Mouse (Mus musculus) cerebellum, postnatal 4 days (tissue): Measurements from ENCODE around the gene Pdk2.

Source experiments
- DNase-seq, 2 experiments: peaks; one replicate each; pipeline ENCODE4 v3.0.0; 2022; ENCODE audit warnings: low spot score in 2 of 2, mixed read lengths in 1 of 2

The Pdk2 gene

GRCm38 (mm10) chr11:94988780-94989561 is 52.2 kb downstream of the Pdk2 start:
- DNase-seq, result no peak

GRCm38 (mm10) chr11:94987851-94988250 is 53.3 kb downstream of the Pdk2 start:
- DNase-seq, result no peak

- DNase-seq, result no peak
Observed at GRCm38 (mm10) chr11:94987341-94987740, 53.8 kb downstream of the Pdk2 start.

- DNase-seq, result no peak
Observed at GRCm38 (mm10) chr11:94986435-94986834, 54.7 kb downstream of the Pdk2 start.

- DNase-seq, result no peak
Observed at GRCm38 (mm10) chr11:94985822-94986221, 55.3 kb downstream of the Pdk2 start.

- DNase-seq, result no peak
Observed at GRCm38 (mm10) chr11:94985140-94985539, 56.0 kb downstream of the Pdk2 start.

- no peak for DNase-seq
Observed at GRCm38 (mm10) chr11:94979462-94980179, 61.5 kb downstream of the Pdk2 start.

GRCm38 (mm10) chr11:94978947-94979346 is 62.2 kb downstream of the Pdk2 start:
- DNase-seq, result peak; percentile 94 to 98

GRCm38 (mm10) chr11:94978178-94978915 is 62.8 kb downstream of the Pdk2 start:
- DNase-seq, result no peak
